Mouse (Mus musculus) erythroblast, embryonic 14.5 days (primary cell): ENCODE results near the gene Ncaph. TPM values are rescaled to one million over a fixed set of nuclear protein-coding genes. Genes with fewer than 3 reads are reported as not detected.
"Not testable (repeated sequence)": the region's sequence is repeated elsewhere in the genome, so short reads cannot be mapped to it uniquely, and the experiment has no call there.

ENCODE experiments used
- H3K27me3 ChIP-seq: 2 replicates; pipeline ENCODE4 v1.6.1; 2012; ENCODE audit warnings: inconsistent platforms; ENCODE audit not compliant: control insufficient read depth
- H3K36me3 ChIP-seq: 2 replicates; pipeline ENCODE4 v1.6.1; 2012; ENCODE audit warnings: mild to moderate bottlenecking, inconsistent platforms; ENCODE audit not compliant: control insufficient read depth
- H3K4me1 ChIP-seq: 2 replicates; pipeline ENCODE4 v1.6.1; 2012; ENCODE audit warnings: inconsistent platforms; ENCODE audit not compliant: control insufficient read depth
- H3K4me3 ChIP-seq: replicated peaks from 2 replicates; pipeline ENCODE3; 2012; ENCODE audit warnings: moderate library complexity, mild to moderate bottlenecking, inconsistent platforms
- H3K9me3 ChIP-seq: 2 replicates; pipeline ENCODE4 v1.6.1; 2012; ENCODE audit warnings: low read length, inconsistent platforms, mixed read lengths; ENCODE audit not compliant: control insufficient read depth
- GATA1 ChIP-seq: IDR thresholded peaks from 2 replicates; pipeline ENCODE4 v1.6.1; 2012; ENCODE audit warnings: low read length, inconsistent platforms, mixed read lengths
- TAL1 ChIP-seq: IDR thresholded peaks from 3 replicates; pipeline ENCODE4 v1.6.1; 2012; ENCODE audit warnings: low read length, inconsistent platforms, mixed read lengths
- polyA plus RNA-seq: library from polyadenylated mRNA; stranded (reverse); fragments of >175 nt; gene quantifications from 2 replicates; pipeline ENCODE4 v1.2.3, GENCODE M21; 2012

Ncaph gene
- polyA plus RNA-seq, 1 experiment = 3.9 TPM

- no peaks in the 10 kb centered on the region for H3K27me3 ChIP-seq
- no peaks in the 10 kb centered on the region for H3K4me1 ChIP-seq
- H3K36me3 ChIP-seq = peaks cover 99% of the 10 kb centered on the region
- no peaks in the 10 kb centered on the region for H3K9me3 ChIP-seq
- no peak overlapping the region for H3K4me3 ChIP-seq
- TF ChIP-seq TAL1 = no peak
- no peak for TF ChIP-seq GATA1
Observed at GRCm38 (mm10) chr2:127121591-127122235, 12.0 kb downstream of the Ncaph start.

DNA sequence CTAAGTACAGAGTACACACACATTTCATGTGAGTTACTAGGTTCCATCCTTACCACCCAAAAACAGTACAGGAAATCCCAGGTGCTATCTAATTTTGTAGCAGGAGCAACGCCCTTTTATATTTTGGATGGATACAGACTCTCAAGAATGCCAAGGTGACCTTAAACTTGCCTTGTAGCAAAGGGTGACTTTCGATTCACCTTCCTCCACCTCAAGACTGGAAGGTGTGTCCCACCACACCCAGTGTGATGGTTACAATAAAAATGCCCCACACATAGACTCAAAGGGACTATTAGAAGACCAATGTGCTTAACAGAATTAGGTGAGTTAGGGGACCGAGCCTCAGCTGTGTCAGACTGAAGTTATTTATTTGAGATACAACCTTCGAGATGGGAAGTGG lies 24.8 kb downstream of the Ncaph start:
- no peak overlapping the region for H3K4me3 ChIP-seq
- peaks cover 100% of the 10 kb centered on the region for H3K36me3 ChIP-seq
- no peak for TF ChIP-seq TAL1
- TF ChIP-seq GATA1 = no peak
- H3K4me1 ChIP-seq = no peaks in the 10 kb centered on the region
- no peaks in the 10 kb centered on the region for H3K27me3 ChIP-seq
- no peaks in the 10 kb centered on the region for H3K9me3 ChIP-seq

DNA sequence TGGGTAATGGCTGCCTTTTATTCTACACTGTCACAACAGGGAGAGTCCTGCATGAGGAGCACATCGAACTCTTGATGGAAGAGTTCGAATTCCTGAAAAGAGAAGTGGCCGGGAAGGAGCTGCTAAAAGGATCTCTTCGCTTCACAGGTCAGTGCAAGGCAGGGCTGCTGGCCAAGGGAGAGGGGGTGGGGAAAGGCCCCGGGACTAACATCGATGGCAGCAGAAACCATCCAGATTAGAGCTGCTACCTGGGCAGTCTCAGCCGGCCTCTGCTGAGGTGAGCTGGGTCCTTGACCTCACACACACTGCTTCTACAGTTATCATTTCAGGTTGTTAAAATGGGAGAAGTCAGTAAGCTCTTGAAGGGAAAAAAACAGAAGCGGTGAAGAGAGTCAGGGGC lies 41.8 kb downstream of the Ncaph start:
- peaks cover 59% of the 10 kb centered on the region for H3K36me3 ChIP-seq
- H3K4me1 ChIP-seq = no peaks in the 10 kb centered on the region
- H3K27me3 ChIP-seq = no peaks in the 10 kb centered on the region
- TF ChIP-seq GATA1 (no peak), TAL1 (no peak)
- no peaks in the 10 kb centered on the region for H3K9me3 ChIP-seq
- H3K4me3 ChIP-seq = no peak overlapping the region

DNA sequence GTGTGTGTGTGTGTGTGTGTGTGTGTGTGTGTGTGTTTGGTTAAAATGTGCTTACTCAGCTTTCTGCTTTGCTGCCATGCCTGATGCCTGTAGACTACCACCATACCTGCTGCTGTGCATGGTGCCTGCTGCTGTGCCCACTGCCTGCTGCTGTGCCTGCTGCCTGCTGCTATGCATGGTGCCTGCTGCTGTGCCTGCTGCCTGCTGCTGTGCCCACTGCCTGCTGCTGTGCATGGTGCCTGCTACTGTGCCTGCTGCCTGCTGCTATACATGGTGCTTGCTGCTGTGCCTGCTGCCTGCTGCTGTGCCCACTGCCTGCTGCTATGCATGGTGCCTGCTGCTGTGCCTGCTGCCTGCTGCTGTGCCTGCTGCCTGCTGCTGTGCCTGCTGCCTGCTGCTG lies 43.6 kb downstream of the Ncaph start:
- H3K27me3 ChIP-seq, H3K9me3 ChIP-seq, H3K4me1 ChIP-seq, H3K4me3 ChIP-seq: not testable (repeated sequence)
- peaks cover 59% of the 10 kb centered on the region for H3K36me3 ChIP-seq

GRCm38 (mm10) chr2:127086235-127086634 lies 47.5 kb downstream of the Ncaph start:
- Histone ChIP-seq H3K4me1 (peaks cover 1% of the 10 kb centered on the region), H3K4me3 (no peak overlapping the region), H3K9me3 (no peaks in the 10 kb centered on the region), H3K36me3 (peaks cover 66% of the 10 kb centered on the region), H3K27me3 (no peaks in the 10 kb centered on the region)
- TF ChIP-seq GATA1 (no peak), TAL1 (no peak)

DNA sequence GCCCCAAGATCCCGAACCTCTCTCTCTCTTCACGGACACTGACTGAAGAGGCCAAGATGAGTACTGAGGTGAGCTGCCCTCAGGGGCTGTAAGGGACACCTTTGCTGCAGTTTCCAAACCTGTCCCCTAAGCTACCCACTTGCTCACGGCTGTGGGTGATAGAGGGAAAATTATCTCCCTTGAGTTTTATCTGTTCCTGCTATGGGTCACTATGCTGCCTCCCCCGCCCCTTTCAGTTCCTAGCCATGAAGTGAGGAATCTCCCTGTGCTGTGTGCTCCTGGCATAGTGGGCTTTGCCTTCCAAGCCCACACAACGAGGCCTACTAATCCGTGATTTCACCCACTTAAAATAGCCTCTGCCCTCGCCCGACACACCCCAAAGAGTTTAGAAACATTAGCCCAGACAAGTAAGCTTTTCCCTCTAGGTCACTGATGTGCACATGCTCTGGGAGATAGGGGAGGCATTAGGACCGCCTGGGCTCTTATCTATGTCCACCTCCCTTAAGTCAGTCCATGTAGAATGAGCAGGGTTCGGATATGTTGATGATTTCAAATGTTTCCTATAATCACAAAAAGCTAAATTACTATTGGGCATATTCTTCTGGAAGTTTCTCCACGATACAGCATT lies 53.0 kb downstream of the Ncaph start:
- TF ChIP-seq GATA1 (peak; percentile 26; the same call in 1 of the 2 replicates), TAL1 (0 out of 3 replicates have a peak, but pooled peaks have one; percentile 15)
- no peaks in the 10 kb centered on the region for H3K9me3 ChIP-seq
- peaks cover 46% of the 10 kb centered on the region for H3K36me3 ChIP-seq
- peaks cover 27% of the 10 kb centered on the region for H3K4me1 ChIP-seq
- no peaks in the 10 kb centered on the region for H3K27me3 ChIP-seq
- H3K4me3 ChIP-seq = peak overlapping the region; percentile 17

DNA sequence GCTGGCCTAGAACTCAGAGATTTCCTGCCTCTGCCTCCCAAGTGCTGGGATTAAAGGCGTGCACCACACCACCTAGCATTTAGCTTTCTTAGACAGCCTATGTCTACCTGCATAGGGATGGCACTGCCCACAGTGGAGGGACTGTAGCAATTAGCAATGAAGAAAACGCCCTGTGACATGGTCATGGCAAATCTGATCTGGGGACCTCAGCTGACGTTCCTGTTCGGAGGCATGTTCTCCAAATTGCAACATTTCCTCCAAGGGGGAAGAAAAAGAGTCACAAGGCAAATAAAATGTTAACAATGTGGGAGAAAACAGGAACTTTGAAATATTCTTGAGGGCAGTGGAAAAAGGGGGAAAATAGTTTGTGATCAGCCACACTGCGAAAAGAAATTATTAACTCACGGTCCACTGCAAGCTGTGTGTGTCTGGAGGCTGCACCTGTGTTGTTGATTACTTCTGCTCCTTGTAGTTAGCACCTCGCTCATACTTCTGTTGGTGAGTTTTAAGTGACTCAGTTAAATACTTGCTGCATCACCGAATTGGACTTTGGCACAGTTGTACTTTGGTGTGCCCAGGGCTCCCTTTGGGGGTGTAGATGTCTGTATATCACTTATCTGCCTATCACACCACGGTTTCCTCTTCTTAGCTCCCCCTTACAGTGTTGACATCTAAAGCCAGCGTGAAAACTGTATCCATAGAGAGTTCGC lies 53.7 kb downstream of the Ncaph start:
- peak overlapping the region; percentile 17 for H3K4me3 ChIP-seq
- TF ChIP-seq TAL1 = no peak
- no peak for TF ChIP-seq GATA1
- H3K9me3 ChIP-seq = no peaks in the 10 kb centered on the region

GRCm38 (mm10) chr2:127079066-127079465 lies 54.7 kb downstream of the Ncaph start:
- not testable (repeated sequence) for H3K9me3 ChIP-seq, H3K4me3 ChIP-seq, H3K27me3 ChIP-seq
- peaks cover 33% of the 10 kb centered on the region for H3K36me3 ChIP-seq
- peaks cover 29% of the 10 kb centered on the region for H3K4me1 ChIP-seq

More for the DNA sequence above, 53.7 kb downstream of the Ncaph start:
- no peaks in the 10 kb centered on the region for H3K27me3 ChIP-seq
- peaks cover 41% of the 10 kb centered on the region for H3K36me3 ChIP-seq
- peaks cover 27% of the 10 kb centered on the region for H3K4me1 ChIP-seq

DNA sequence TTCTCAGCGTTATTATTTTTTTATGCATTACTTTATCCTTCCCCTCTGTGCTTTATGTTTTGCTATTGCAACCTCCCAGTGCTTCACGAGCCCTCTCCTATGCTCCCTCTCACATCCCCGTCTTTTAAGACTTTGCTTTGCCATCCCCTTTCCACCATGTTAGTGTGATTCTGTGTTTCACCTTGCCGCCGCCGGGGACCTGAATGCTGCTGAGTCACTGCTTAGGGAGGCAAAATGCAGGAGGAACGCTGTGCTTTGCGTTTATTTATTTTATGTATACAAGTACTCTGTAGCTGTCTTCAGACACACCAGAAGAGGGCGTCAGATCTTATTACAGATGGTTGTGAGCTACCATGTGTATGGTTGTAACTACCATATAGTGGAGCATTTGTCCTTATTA lies 56.1 kb downstream of the Ncaph start:
- TF ChIP-seq TAL1 = no peak
- no peak for TF ChIP-seq GATA1
- peaks cover 32% of the 10 kb centered on the region for H3K4me1 ChIP-seq
- H3K4me3 ChIP-seq = no peak overlapping the region
- H3K36me3 ChIP-seq = peaks cover 28% of the 10 kb centered on the region
- H3K9me3 ChIP-seq = no peaks in the 10 kb centered on the region
- H3K27me3 ChIP-seq = no peaks in the 10 kb centered on the region

DNA sequence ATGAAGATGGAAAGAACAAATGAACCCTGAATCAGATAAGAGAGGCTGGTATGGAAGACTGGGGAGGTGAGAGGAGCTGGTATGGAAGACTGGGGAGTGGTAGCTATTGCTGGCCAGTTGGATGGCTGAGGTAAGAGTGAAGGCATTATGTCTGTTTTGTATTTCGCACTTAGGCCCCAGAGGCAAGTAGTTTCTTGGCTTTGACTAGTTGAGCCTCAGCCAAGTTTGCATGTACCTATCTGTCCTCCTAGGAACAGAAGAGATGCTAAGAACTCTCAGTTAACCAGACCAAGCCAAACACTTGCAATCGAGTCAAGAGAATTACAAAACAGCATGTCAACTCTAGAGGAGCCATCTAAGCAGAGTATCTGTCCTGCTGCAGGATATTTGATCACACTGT lies 59.6 kb downstream of the Ncaph start:
- Histone ChIP-seq H3K27me3 (no peaks in the 10 kb centered on the region), H3K4me1 (peaks cover 35% of the 10 kb centered on the region), H3K36me3 (peaks cover 9% of the 10 kb centered on the region), H3K4me3 (no peak overlapping the region), H3K9me3 (no peaks in the 10 kb centered on the region)
- TF ChIP-seq GATA1 = no peak
- no peak for TF ChIP-seq TAL1
